Mouse (Mus musculus): Measurements from ENCODE around the gene Nlrp9b.

DNA sequence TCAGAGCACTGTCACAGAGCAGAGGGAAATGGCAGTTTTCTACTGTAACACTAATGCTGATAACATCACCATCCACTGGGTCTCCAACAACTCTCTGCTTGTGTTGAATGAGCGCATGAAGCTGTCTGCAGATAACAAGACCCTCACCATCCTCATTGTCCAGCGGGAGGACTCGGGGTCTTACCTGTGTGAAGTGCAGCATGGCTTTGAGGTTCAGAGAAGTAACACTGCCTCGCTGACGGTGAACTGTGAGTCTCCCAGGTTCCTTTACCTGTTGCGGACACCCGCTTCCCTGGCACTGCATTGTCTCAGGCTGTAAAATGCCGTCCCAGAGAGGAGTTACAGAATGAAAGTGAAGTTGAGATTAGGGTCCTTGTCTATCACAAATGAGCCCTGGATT, 21.1 kb upstream of the Nlrp9b start:
- TF ChIP-seq POLR2A (IDR thresholded peaks at IDR 0.05; ENCODE audit: borderline replicate concordance, control insufficient read depth, low read depth, low read length) = no peak
- TF ChIP-seq CTCF (IDR thresholded peaks at IDR 0.05; ENCODE audit: control insufficient read depth, insufficient read depth, low read length) = no peak

All from bone marrow, adult 2 months (tissue).